Mouse (Mus musculus): ENCODE measurements around the gene 4931440F15Rik. TPM values are rescaled to one million over a fixed set of nuclear protein-coding genes. Genes with fewer than 3 reads are reported as not detected.
"Not testable (repeated sequence)": the region's sequence is repeated elsewhere in the genome, so short reads cannot be mapped to it uniquely, and the experiment has no call there.

The 4931440F15Rik gene
- polyA plus RNA-seq (2015; fragmentation: Nextera tagmentation; extraction: Ambion mirVana) = 0.09 and 0.12 TPM in 2 replicates

GRCm38 (mm10) chr11:29825271-29825718 lies at the start of gene 4931440F15Rik:
Gene 4931440F15Rik, minus strand, starts transcription at chr11:29825668.
- not testable (repeated sequence) for H3K36me3 ChIP-seq (ENCODE audit: control insufficient read depth, insufficient read depth); H3K27me3 ChIP-seq (replicated peaks; ENCODE audit: control insufficient read depth, insufficient read depth, low read length); H3K9me3 ChIP-seq (ENCODE audit: control insufficient read depth); H3K4me1 ChIP-seq (replicated peaks; ENCODE audit: control insufficient read depth, insufficient read depth, low read length); H3K27ac ChIP-seq (ENCODE audit: low read depth, low read length); H3K9ac ChIP-seq (ENCODE audit: low read depth, low read length)
- ATAC-seq = peak; percentile 25; the same call in 1 of the 2 replicates
- peak within 1 kb of the TSS; percentile 14 for H3K4me3 ChIP-seq (ENCODE audit: low read depth, low read length)
- WGBS = 20% methylated on average over 19 of the region's 21 CpGs
- peak within 1 kb of the TSS; percentile 52 for H3K4me2 ChIP-seq (replicated peaks; ENCODE audit: low read depth)

GRCm38 (mm10) chr11:29874781-29875180 lies 49.3 kb upstream of the 4931440F15Rik start:
- H3K27ac ChIP-seq (ENCODE audit: low read depth, low read length); H3K9ac ChIP-seq (ENCODE audit: low read depth, low read length); H3K9me3 ChIP-seq (ENCODE audit: control insufficient read depth); H3K4me3 ChIP-seq (ENCODE audit: low read depth, low read length); H3K4me1 ChIP-seq (replicated peaks; ENCODE audit: control insufficient read depth, insufficient read depth, low read length); ATAC-seq; H3K27me3 ChIP-seq (replicated peaks; ENCODE audit: control insufficient read depth, insufficient read depth, low read length); H3K4me2 ChIP-seq (replicated peaks; ENCODE audit: low read depth); H3K36me3 ChIP-seq (ENCODE audit: control insufficient read depth, insufficient read depth): not testable (repeated sequence)
- 81% methylated on average over 1 of the region's 1 CpGs for WGBS

GRCm38 (mm10) chr11:29870174-29870573 lies 44.7 kb upstream of the 4931440F15Rik start:
- Histone ChIP-seq H3K9me3 (ENCODE audit: control insufficient read depth) (no peaks in the 10 kb centered on the region), H3K9ac (ENCODE audit: low read depth, low read length) (no peak overlapping the region), H3K4me3 (ENCODE audit: low read depth, low read length) (no peak overlapping the region), H3K36me3 (ENCODE audit: control insufficient read depth, insufficient read depth) (no peaks in the 10 kb centered on the region), H3K27me3 (replicated peaks; ENCODE audit: control insufficient read depth, insufficient read depth, low read length) (no peaks in the 10 kb centered on the region), H3K27ac (ENCODE audit: low read depth, low read length) (no peak overlapping the region), H3K4me2 (replicated peaks; ENCODE audit: low read depth) (no peak overlapping the region), H3K4me1 (replicated peaks; ENCODE audit: control insufficient read depth, insufficient read depth, low read length) (no peaks in the 10 kb centered on the region)
- ATAC-seq = no peak
- 93% methylated on average over 2 of the region's 2 CpGs for WGBS
- no peak for TF ChIP-seq CTCF (IDR thresholded peaks at IDR 0.05; ENCODE audit: low read depth)

GRCm38 (mm10) chr11:29864269-29864668 lies 38.8 kb upstream of the 4931440F15Rik start:
- no peaks in the 10 kb centered on the region for H3K9me3 ChIP-seq (ENCODE audit: control insufficient read depth)
- no peaks in the 10 kb centered on the region for H3K27me3 ChIP-seq (replicated peaks; ENCODE audit: control insufficient read depth, insufficient read depth, low read length)
- H3K4me2 ChIP-seq (replicated peaks; ENCODE audit: low read depth) = no peak overlapping the region
- no peak for TF ChIP-seq CTCF (IDR thresholded peaks at IDR 0.05; ENCODE audit: low read depth)
- H3K36me3 ChIP-seq (ENCODE audit: control insufficient read depth, insufficient read depth) = no peaks in the 10 kb centered on the region
- ATAC-seq = no peak
- H3K9ac ChIP-seq (ENCODE audit: low read depth, low read length) = no peak overlapping the region
- H3K27ac ChIP-seq (ENCODE audit: low read depth, low read length) = no peak overlapping the region
- H3K4me3 ChIP-seq (ENCODE audit: low read depth, low read length) = no peak overlapping the region
- H3K4me1 ChIP-seq (replicated peaks; ENCODE audit: control insufficient read depth, insufficient read depth, low read length) = no peaks in the 10 kb centered on the region

GRCm38 (mm10) chr11:29861750-29862397 lies 36.4 kb upstream of the 4931440F15Rik start:
- Histone ChIP-seq H3K27ac (ENCODE audit: low read depth, low read length) (no peak overlapping the region), H3K36me3 (ENCODE audit: control insufficient read depth, insufficient read depth) (no peaks in the 10 kb centered on the region), H3K4me1 (replicated peaks; ENCODE audit: control insufficient read depth, insufficient read depth, low read length) (no peaks in the 10 kb centered on the region), H3K9ac (ENCODE audit: low read depth, low read length) (no peak overlapping the region), H3K9me3 (ENCODE audit: control insufficient read depth) (no peaks in the 10 kb centered on the region), H3K27me3 (replicated peaks; ENCODE audit: control insufficient read depth, insufficient read depth, low read length) (no peaks in the 10 kb centered on the region), H3K4me2 (replicated peaks; ENCODE audit: low read depth) (no peak overlapping the region), H3K4me3 (ENCODE audit: low read depth, low read length) (no peak overlapping the region)
- WGBS = 49% methylated on average over 2 of the region's 2 CpGs
- TF ChIP-seq CTCF (IDR thresholded peaks at IDR 0.05; ENCODE audit: low read depth) = peak; percentile 76
- no peak for ATAC-seq

- no peak overlapping the region for H3K4me3 ChIP-seq (ENCODE audit: low read depth, low read length)
- TF ChIP-seq CTCF (IDR thresholded peaks at IDR 0.05; ENCODE audit: low read depth) = no peak
- no peaks in the 10 kb centered on the region for H3K36me3 ChIP-seq (ENCODE audit: control insufficient read depth, insufficient read depth)
- no peak overlapping the region for H3K4me2 ChIP-seq (replicated peaks; ENCODE audit: low read depth)
- H3K4me1 ChIP-seq (replicated peaks; ENCODE audit: control insufficient read depth, insufficient read depth, low read length) = no peaks in the 10 kb centered on the region
- 86% methylated on average over 2 of the region's 2 CpGs for WGBS
- no peak overlapping the region for H3K27ac ChIP-seq (ENCODE audit: low read depth, low read length)
- no peak for ATAC-seq
- H3K27me3 ChIP-seq (replicated peaks; ENCODE audit: control insufficient read depth, insufficient read depth, low read length) = no peaks in the 10 kb centered on the region
- no peak overlapping the region for H3K9ac ChIP-seq (ENCODE audit: low read depth, low read length)
- no peaks in the 10 kb centered on the region for H3K9me3 ChIP-seq (ENCODE audit: control insufficient read depth)
These were observed 35.6 kb upstream of the 4931440F15Rik start for GRCm38 (mm10) chr11:29861040-29861439.
